Comparison of ENCODE assay signal across 8 mouse cellular contexts in the genomic region with DNA sequence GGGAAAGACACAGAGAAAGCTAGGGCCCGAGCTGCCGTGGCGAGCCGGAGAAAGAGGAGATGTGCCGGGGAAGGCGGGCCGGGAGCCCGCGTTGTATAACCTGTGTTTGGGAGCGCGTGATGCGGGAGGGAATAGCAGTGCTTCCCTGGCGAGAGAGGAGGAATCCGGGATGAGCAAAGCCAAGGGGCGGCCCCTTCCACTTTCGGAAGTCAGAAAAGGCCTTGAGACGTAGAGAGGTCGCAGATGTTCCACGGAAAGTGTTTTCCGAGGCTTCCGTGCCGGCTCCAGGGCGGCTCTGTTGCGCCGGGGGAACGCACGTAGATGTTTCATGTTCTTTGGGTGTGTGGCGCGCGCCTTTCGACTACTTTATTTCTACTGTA. TPM values are rescaled to one million over a fixed set of nuclear protein-coding genes. Genes with fewer than 3 reads are reported as not detected.
DNase-seq lines count a peak whose midpoint lies in the region; ATAC-seq and TF ChIP-seq lines count a peak whose summit lies in the region.

No protein-coding gene starts in this region.

- TF ChIP-seq CTCF in cerebellum, adult 2 months (IDR thresholded peaks at IDR 0.05; ENCODE audit: borderline replicate concordance, insufficient read depth, low read depth, low read length): no peak
- TF ChIP-seq CTCF in lung, postnatal 0 days (IDR thresholded peaks at IDR 0.05): no peak

- no peaks in the 10 kb centered on the region for H3K9me3 ChIP-seq in embryonic facial prominence, embryonic 15.5 days (replicated peaks)
- H3K9me3 ChIP-seq in hindbrain, embryonic 15.5 days: no peaks in the 10 kb centered on the region
- no peaks in the 10 kb centered on the region for H3K9me3 ChIP-seq in lung, postnatal 0 days (ENCODE audit: low read length)

- peak overlapping the region; percentile 93 for H3K4me3 ChIP-seq in cerebellum, adult 2 months (replicated peaks; ENCODE audit: insufficient read depth, low read depth, low read length)
- H3K4me3 ChIP-seq in embryonic facial prominence, embryonic 15.5 days (replicated peaks): peak overlapping the region; percentile 91
- H3K4me3 ChIP-seq in hindbrain, embryonic 15.5 days: peak overlapping the region; percentile 92
- peak overlapping the region; percentile 82 for H3K4me3 ChIP-seq in lung, postnatal 0 days (ENCODE audit: low read depth, low read length)

- ATAC-seq in embryonic facial prominence, embryonic 15.5 days (ENCODE audit: insufficient number of reproducible peaks, low FRiP score, low TSS enrichment, low read depth): peak; percentile 15
- ATAC-seq in hindbrain, embryonic 15.5 days (ENCODE audit: low FRiP score, low read depth): no peak
- ATAC-seq in lung, postnatal 0 days: peak; percentile 37

- H3K4me1 ChIP-seq in cerebellum, adult 2 months (ENCODE audit: control insufficient read depth, insufficient read depth, low read length): no peaks in the 10 kb centered on the region; the same call in 1 of the 2 replicates
- peaks cover 21% of the 10 kb centered on the region for H3K4me1 ChIP-seq in embryonic facial prominence, embryonic 15.5 days
- peaks cover 40% of the 10 kb centered on the region for H3K4me1 ChIP-seq in hindbrain, embryonic 15.5 days (replicated peaks)
- H3K4me1 ChIP-seq in lung, postnatal 0 days (ENCODE audit: insufficient read depth, low read depth, low read length): peaks cover 4% of the 10 kb centered on the region; the same call in 1 of the 2 replicates

- no peak for TF ChIP-seq POLR2A in cerebellum, adult 2 months (IDR thresholded peaks at IDR 0.05; ENCODE audit: borderline replicate concordance, insufficient read depth, low read length)

- peak overlapping the region; percentile 59 for H3K4me2 ChIP-seq in embryonic facial prominence, embryonic 15.5 days (replicated peaks)
- peak overlapping the region; percentile 67 for H3K4me2 ChIP-seq in hindbrain, embryonic 15.5 days
- H3K4me2 ChIP-seq in lung, postnatal 0 days (replicated peaks; ENCODE audit: low read depth, low read length): peak overlapping the region; percentile 59

- no peak for TF ChIP-seq EP300 in lung, postnatal 0 days (IDR thresholded peaks at IDR 0.05)

- H3K36me3 ChIP-seq in embryonic facial prominence, embryonic 15.5 days: no peaks in the 10 kb centered on the region
- H3K36me3 ChIP-seq in hindbrain, embryonic 15.5 days: no peaks in the 10 kb centered on the region
- H3K36me3 ChIP-seq in lung, postnatal 0 days (ENCODE audit: insufficient read depth, low read length): no peaks in the 10 kb centered on the region

- no peak for DNase-seq in cerebellum, adult 2 months
- DNase-seq in cerebellum, adult 11 months: no peak
- DNase-seq in A20 (ENCODE audit: low read depth, low spot score): peak; percentile 66
- peak; percentile 75 for DNase-seq in lung, postnatal 0 days (ENCODE audit: low spot score)
- peak; percentile 77 for DNase-seq in testis, postnatal 10 days (ENCODE audit: low spot score)
- DNase-seq in cerebellum, postnatal 25 days: no peak

- H3K27me3 ChIP-seq in cerebellum, adult 2 months (ENCODE audit: control insufficient read depth, insufficient read depth, low read length): no peaks in the 10 kb centered on the region
- H3K27me3 ChIP-seq in embryonic facial prominence, embryonic 15.5 days: no peaks in the 10 kb centered on the region
- H3K27me3 ChIP-seq in hindbrain, embryonic 15.5 days: no peaks in the 10 kb centered on the region
- H3K27me3 ChIP-seq in lung, postnatal 0 days (replicated peaks; ENCODE audit: insufficient read depth, low read length): no peaks in the 10 kb centered on the region

- peak overlapping the region; percentile 87 for H3K9ac ChIP-seq in embryonic facial prominence, embryonic 15.5 days
- peak overlapping the region; percentile 89 for H3K9ac ChIP-seq in hindbrain, embryonic 15.5 days
- H3K9ac ChIP-seq in lung, postnatal 0 days (replicated peaks; ENCODE audit: low read depth): peak overlapping the region; percentile 91

- H3K27ac ChIP-seq in cerebellum, adult 2 months (ENCODE audit: insufficient read depth, low read length): peak overlapping the region; percentile 80
- H3K27ac ChIP-seq in embryonic facial prominence, embryonic 15.5 days (replicated peaks): peak overlapping the region; percentile 96
- H3K27ac ChIP-seq in hindbrain, embryonic 15.5 days (replicated peaks): peak overlapping the region; percentile 92
- peak overlapping the region; percentile 98 for H3K27ac ChIP-seq in lung, postnatal 0 days (ENCODE audit: low read length)

- WGBS in cerebellum, adult 2 months: under 1% methylated on average over 31 of the region's 31 CpGs
- under 1% methylated on average over 31 of the region's 31 CpGs for WGBS in embryonic facial prominence, embryonic 15.5 days
- under 1% methylated on average over 31 of the region's 31 CpGs for WGBS in hindbrain, embryonic 15.5 days
- WGBS in lung, postnatal 0 days: under 1% methylated on average over 30 of the region's 31 CpGs

RNA-seq across cellular contexts. Expression of a gene that starts 0.5 kb away (rescaled TPM):
- 53.9 and 54.9 TPM in 2 replicates for polyA plus RNA-seq in cerebellum, adult 2 months (2012; rRNA removed)
- 84.1 and 84.4 TPM in 2 replicates for polyA plus RNA-seq in embryonic facial prominence, embryonic 15.5 days (2015; fragmentation: Nextera tagmentation; extraction: Ambion mirVana)
- polyA plus RNA-seq in hindbrain, embryonic 15.5 days (2015; fragmentation: Nextera tagmentation; extraction: Ambion mirVana): 84.5 and 86.7 TPM in 2 replicates
- polyA plus RNA-seq in lung, postnatal 0 days (2015; fragmentation: Nextera tagmentation; extraction: Ambion mirVana): 43.7 and 54.7 TPM in 2 replicates

RNA-seq across cellular contexts. Expression of a gene that starts 45.3 kb away (rescaled TPM):
- 0.05 TPM in 1 of 2 replicates, not detected in the other for polyA plus RNA-seq in cerebellum, adult 2 months (2012; rRNA removed)
- polyA plus RNA-seq in embryonic facial prominence, embryonic 15.5 days (2015; fragmentation: Nextera tagmentation; extraction: Ambion mirVana): 0.12 and 0.13 TPM in 2 replicates
- 0.08 and 0.12 TPM in 2 replicates for polyA plus RNA-seq in hindbrain, embryonic 15.5 days (2015; fragmentation: Nextera tagmentation; extraction: Ambion mirVana)
- polyA plus RNA-seq in lung, postnatal 0 days (2015; fragmentation: Nextera tagmentation; extraction: Ambion mirVana): 0.21 and 0.44 TPM in 2 replicates

Comparison
In these comparisons a context has a peak if more than half of its experiments do, and no peak if none do; other contexts are left out.
1. DNase-seq: peak in A20 (single experiment), lung, postnatal 0 days (single experiment) and testis, postnatal 10 days (single experiment); none in cerebellum, adult 2 months (0 of 2), cerebellum, adult 11 months (single experiment) and cerebellum, postnatal 25 days (0 of 2).
2. Peak in every context shown above with its lines, with median percentiles within 50 percentile points of each other: H3K27ac ChIP-seq, H3K4me3 ChIP-seq, H3K4me2 ChIP-seq and H3K9ac ChIP-seq.